Mouse (Mus musculus) kidney, embryonic 15.5 days (tissue): ENCODE measurements around the gene BC005624. TPM values are rescaled to one million over a fixed set of nuclear protein-coding genes. Genes with fewer than 3 reads are reported as not detected.

ENCODE experiments used
- ATAC-seq: fragments of 200-750 bp; cut with Nextera tagmentation; replicated peaks from 2 replicates; pipeline ENCODE4 v1.8.0; 2017; ENCODE audit warnings: moderate TSS enrichment; ENCODE audit not compliant: low FRiP score
- H3K27ac ChIP-seq: fragments of 300-500 bp; sonication (generic); 2 replicates; pipeline ENCODE4 v1.5.1; 2015; ENCODE audit warnings: mild to moderate bottlenecking, inconsistent platforms
- H3K27me3 ChIP-seq: fragments of 300-500 bp; sonication (generic); 2 replicates; pipeline ENCODE4 v1.6.1; 2015; ENCODE audit warnings: inconsistent platforms
- H3K36me3 ChIP-seq: fragments of 300-500 bp; sonication (generic); 2 replicates; pipeline ENCODE4 v1.6.1; 2015; ENCODE audit warnings: inconsistent platforms
- H3K4me1 ChIP-seq: fragments of 300-500 bp; sonication (generic); 2 replicates; pipeline ENCODE4 v1.6.1; 2015; ENCODE audit warnings: inconsistent platforms
- H3K4me2 ChIP-seq: fragments of 300-500 bp; sonication (generic); 2 replicates; pipeline ENCODE4 v1.6.1; 2015; ENCODE audit warnings: moderate library complexity, mild to moderate bottlenecking, inconsistent platforms
- H3K4me3 ChIP-seq: fragments of 300-500 bp; sonication (generic); replicated peaks from 2 replicates; pipeline ENCODE4 v1.5.1; 2015; ENCODE audit warnings: mild to moderate bottlenecking, inconsistent platforms
- H3K9ac ChIP-seq: fragments of 300-500 bp; sonication (generic); 2 replicates; pipeline ENCODE4 v1.6.1; 2015; ENCODE audit warnings: mild to moderate bottlenecking, inconsistent platforms
- H3K9me3 ChIP-seq: fragments of 300-500 bp; sonication (generic); replicated peaks from 2 replicates; pipeline ENCODE4 v1.6.1; 2016; ENCODE audit warnings: inconsistent platforms
- WGBS: fragments of 180-500 bp; shearing (Covaris S2); methylation state at CpG from one replicate; pipeline ENCODE4 v1.1.7; 2015; ENCODE audit warnings: mixed read lengths; 5-methylcytosine and 5-hydroxymethylcytosine counted together
- polyA plus RNA-seq: library from polyadenylated mRNA; unstranded; fragments of >200 nt; fragmentation: Nextera tagmentation; extraction: Ambion mirVana; gene quantifications from 2 replicates; pipeline ENCODE4 v1.2.1, GENCODE M21; 2015

The BC005624 gene
- polyA plus RNA-seq, 1 experiment from 2014 or later, result 60.5 TPM

GRCm38 (mm10) chr2:30925181-30925580 lies 56.8 kb downstream of the BC005624 start:
- Histone ChIP-seq H3K4me3 (no peak overlapping the region), H3K36me3 (no peaks in the 10 kb centered on the region), H3K27me3 (no peaks in the 10 kb centered on the region), H3K9me3 (no peaks in the 10 kb centered on the region), H3K27ac (no peak overlapping the region), H3K9ac (no peak overlapping the region), H3K4me2 (no peak overlapping the region), H3K4me1 (peaks cover 34% of the 10 kb centered on the region)
- ATAC-seq, result no peak
- WGBS, result 86% methylated on average over 4 of the region's 4 CpGs

GRCm38 (mm10) chr2:30923099-30923498 lies 58.9 kb downstream of the BC005624 start:
- no peak overlapping the region for H3K9ac ChIP-seq
- H3K36me3 ChIP-seq, result no peaks in the 10 kb centered on the region
- WGBS, result 69% methylated on average over 3 of the region's 3 CpGs

More at GRCm38 (mm10) chr2:30923099-30923498, 58.9 kb downstream of the BC005624 start:
- H3K4me1 ChIP-seq, result peaks cover 26% of the 10 kb centered on the region
- no peaks in the 10 kb centered on the region for H3K9me3 ChIP-seq
- no peak overlapping the region for H3K4me2 ChIP-seq
- no peaks in the 10 kb centered on the region for H3K27me3 ChIP-seq
- H3K27ac ChIP-seq, result no peak overlapping the region
- no peak overlapping the region for H3K4me3 ChIP-seq
- ATAC-seq, result no peak

Other genes starting within 250 kb of the BC005624 start
- 3.5 TPM in 2 replicates for gene 1700001O22Rik, start 178.5 kb downstream of the BC005624 start, polyA plus RNA-seq
- 82.6 and 96.6 TPM in 2 replicates for gene Ntmt1, start 174.4 kb downstream of the BC005624 start, polyA plus RNA-seq
- 35.5 and 38.3 TPM in 2 replicates for gene Asb6, start 151.9 kb downstream of the BC005624 start, polyA plus RNA-seq
- gene Prrx2, start 147.2 kb downstream of the BC005624 start, polyA plus RNA-seq, result 10.6 and 10.9 TPM in 2 replicates
- 13.3 and 13.5 TPM in 2 replicates for gene Ptges, start 52.3 kb downstream of the BC005624 start, polyA plus RNA-seq
- 35.3 and 37.5 TPM in 2 replicates for gene Tor1b, start 29.2 kb downstream of the BC005624 start, polyA plus RNA-seq
- gene Tor1a, start 14.3 kb downstream of the BC005624 start, polyA plus RNA-seq, result 78.9 and 79.7 TPM in 2 replicates
- gene Usp20, start 78 bp upstream of the BC005624 start, polyA plus RNA-seq, result 19.1 and 22.7 TPM in 2 replicates
- 19.1 and 22.4 TPM in 2 replicates for gene Fnbp1, start 159.8 kb upstream of the BC005624 start, polyA plus RNA-seq
- gene Gpr107, start 170.1 kb upstream of the BC005624 start, polyA plus RNA-seq, result 37.0 and 37.9 TPM in 2 replicates